Mouse (Mus musculus): ENCODE measurements around the gene Ptprm. TPM values are rescaled to one million over a fixed set of nuclear protein-coding genes. Genes with fewer than 3 reads are reported as not detected.

Ptprm gene
- polyA plus RNA-seq, 1 experiment from 2014 or later, result 10.4 TPM

DNA sequence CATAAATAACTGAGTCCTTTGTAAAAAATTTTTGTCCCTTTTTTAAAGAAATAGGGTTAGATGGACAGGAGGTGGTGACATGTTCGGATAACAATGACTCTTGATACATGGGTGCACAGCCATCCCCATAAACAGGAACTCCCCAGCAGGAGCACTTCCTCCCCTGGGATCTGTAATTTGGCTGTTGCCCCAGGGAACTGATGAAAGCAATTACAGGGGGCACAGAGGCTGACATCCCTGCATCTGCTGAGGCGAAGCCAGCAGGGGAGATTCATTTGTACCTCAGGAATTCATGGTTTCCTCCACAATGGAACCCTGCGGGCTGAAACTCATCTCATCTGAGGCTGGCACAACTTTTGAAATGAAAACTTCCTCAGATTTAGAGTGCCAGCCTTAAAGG, 140.5 kb downstream of the Ptprm start:
- WGBS, result 7% methylated on average over 3 of the region's 3 CpGs
- Histone ChIP-seq H3K9ac (ENCODE audit: low read length) (no peak overlapping the region), H3K9me3 (ENCODE audit: control insufficient read depth, low read length) (no peaks in the 10 kb centered on the region), H3K4me3 (ENCODE audit: low read depth, low read length) (no peak overlapping the region), H3K27me3 (ENCODE audit: control insufficient read depth, insufficient read depth, low read length) (no peaks in the 10 kb centered on the region), H3K4me1 (ENCODE audit: control insufficient read depth, insufficient read depth, low read length) (peaks cover 11% of the 10 kb centered on the region), H3K27ac (replicated peaks; ENCODE audit: low read depth, low read length) (no peak overlapping the region), H3K4me2 (ENCODE audit: low read depth, severe bottlenecking) (no peak overlapping the region), H3K36me3 (ENCODE audit: control insufficient read depth, insufficient read depth, low read length) (no peaks in the 10 kb centered on the region)
- ATAC-seq (ENCODE audit: insufficient number of reproducible peaks, low FRiP score, low TSS enrichment, low read depth), result no peak
- DNase-seq (ENCODE audit: low spot score), result peak; percentile 30

DNA sequence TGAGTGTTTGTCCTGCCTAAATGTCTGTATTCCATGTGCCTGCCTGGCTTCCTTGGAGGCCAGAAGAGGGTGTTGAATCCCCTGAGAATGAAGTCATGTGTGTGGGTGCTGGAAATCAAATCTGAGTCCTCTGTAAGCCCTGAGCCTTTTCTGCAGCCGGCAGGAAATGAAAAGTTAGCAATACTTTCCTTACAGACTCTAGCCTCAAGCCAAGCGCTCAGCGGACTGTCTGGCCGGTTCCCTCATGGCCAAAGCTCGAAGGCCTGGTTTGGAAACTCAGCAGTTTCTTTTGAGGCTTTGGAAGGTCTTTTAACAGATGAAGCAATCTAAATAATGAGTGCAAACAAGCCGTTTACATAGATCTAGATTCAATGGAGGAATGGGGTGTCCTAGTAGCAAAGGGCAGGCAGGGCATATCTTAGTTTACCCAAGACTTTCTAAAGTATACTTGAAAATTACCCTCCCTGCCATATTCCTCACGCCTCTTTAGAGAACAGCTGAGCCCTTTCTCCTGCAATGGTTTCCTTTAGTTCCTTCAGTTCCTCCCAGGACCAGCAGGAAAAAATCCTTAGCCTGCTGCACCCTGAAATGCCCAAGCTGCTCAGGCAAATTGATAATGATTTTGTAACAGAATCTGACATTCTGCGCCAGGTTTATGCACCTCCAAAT, 144.4 kb downstream of the Ptprm start:
- ATAC-seq (ENCODE audit: insufficient number of reproducible peaks, low FRiP score, low TSS enrichment, low read depth), result no peak
- no peak overlapping the region for H3K4me2 ChIP-seq (ENCODE audit: low read depth, severe bottlenecking)
- 51% methylated on average over 8 of the region's 8 CpGs for WGBS

DNA sequence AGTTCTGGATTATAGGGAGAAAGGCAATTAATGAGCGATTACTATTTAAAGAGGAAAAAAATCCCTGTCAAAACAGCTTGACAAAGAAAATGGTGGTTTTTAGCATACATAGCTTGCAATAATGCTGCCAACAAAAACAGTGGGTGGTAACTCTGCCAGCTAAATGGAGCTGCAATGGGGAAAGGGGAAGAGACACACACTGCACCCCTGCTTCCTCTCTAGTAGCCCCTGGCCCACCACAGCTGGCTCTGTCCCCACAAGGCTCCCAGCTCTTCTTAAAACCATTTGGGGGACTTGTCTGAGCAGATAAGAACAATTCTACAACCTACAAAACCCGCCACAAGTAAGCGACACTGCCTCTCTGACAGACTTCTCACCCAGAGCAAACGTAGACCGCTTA, 145.7 kb downstream of the Ptprm start:
- no peaks in the 10 kb centered on the region for H3K36me3 ChIP-seq (ENCODE audit: control insufficient read depth, insufficient read depth, low read length)
- H3K9me3 ChIP-seq (ENCODE audit: control insufficient read depth, low read length), result no peaks in the 10 kb centered on the region
- WGBS, result 58% methylated on average over 5 of the region's 5 CpGs

More for the DNA sequence above, 144.4 kb downstream of the Ptprm start:
- Histone ChIP-seq H3K27me3 (ENCODE audit: control insufficient read depth, insufficient read depth, low read length) (no peaks in the 10 kb centered on the region), H3K9ac (ENCODE audit: low read length) (no peak overlapping the region), H3K4me1 (ENCODE audit: control insufficient read depth, insufficient read depth, low read length) (peaks cover 11% of the 10 kb centered on the region), H3K4me3 (ENCODE audit: low read depth, low read length) (no peak overlapping the region), H3K27ac (replicated peaks; ENCODE audit: low read depth, low read length) (no peak overlapping the region; the same call in 1 of the 2 replicates), H3K36me3 (ENCODE audit: control insufficient read depth, insufficient read depth, low read length) (no peaks in the 10 kb centered on the region), H3K9me3 (ENCODE audit: control insufficient read depth, low read length) (no peaks in the 10 kb centered on the region)
- peak; percentile 26 for DNase-seq (ENCODE audit: low spot score)

DNA sequence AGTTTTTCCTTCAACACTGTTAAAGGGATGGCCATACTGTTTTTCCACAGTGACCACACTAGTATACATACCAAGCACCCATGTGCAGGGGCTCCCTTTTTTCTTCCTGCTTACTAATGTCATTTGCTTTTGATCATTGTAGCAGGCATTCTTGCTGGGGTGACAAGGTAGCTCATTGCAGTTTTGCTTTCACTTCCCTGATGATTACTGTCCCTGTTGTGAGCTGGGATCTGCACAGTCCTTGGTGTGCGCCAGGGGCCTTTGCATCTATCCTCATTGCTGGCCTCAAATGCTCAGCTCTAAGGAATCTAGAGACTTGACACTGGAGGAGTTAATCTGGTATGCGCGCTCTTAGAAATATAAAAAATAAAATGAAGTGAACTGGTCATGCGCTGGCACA, 147.3 kb downstream of the Ptprm start:
- no peak overlapping the region for H3K4me3 ChIP-seq (ENCODE audit: low read depth, low read length)
- WGBS, result 95% methylated on average over 4 of the region's 4 CpGs
- ATAC-seq (ENCODE audit: insufficient number of reproducible peaks, low FRiP score, low TSS enrichment, low read depth), result no peak
- H3K4me2 ChIP-seq (ENCODE audit: low read depth, severe bottlenecking), result no peak overlapping the region
- H3K4me1 ChIP-seq (ENCODE audit: control insufficient read depth, insufficient read depth, low read length), result peaks cover 5% of the 10 kb centered on the region; the same call in 1 of the 2 replicates
- H3K27ac ChIP-seq (replicated peaks; ENCODE audit: low read depth, low read length), result no peak overlapping the region
- no peak overlapping the region for H3K9ac ChIP-seq (ENCODE audit: low read length)
- H3K27me3 ChIP-seq (ENCODE audit: control insufficient read depth, insufficient read depth, low read length), result no peaks in the 10 kb centered on the region
- no peaks in the 10 kb centered on the region for H3K36me3 ChIP-seq (ENCODE audit: control insufficient read depth, insufficient read depth, low read length)
- no peak for DNase-seq (ENCODE audit: low spot score)
- H3K9me3 ChIP-seq (ENCODE audit: control insufficient read depth, low read length), result no peaks in the 10 kb centered on the region

More for the DNA sequence above, 145.7 kb downstream of the Ptprm start:
- no peak overlapping the region for H3K4me3 ChIP-seq (ENCODE audit: low read depth, low read length)
- H3K4me2 ChIP-seq (ENCODE audit: low read depth, severe bottlenecking), result no peak overlapping the region
- ATAC-seq (ENCODE audit: insufficient number of reproducible peaks, low FRiP score, low TSS enrichment, low read depth) (no peak), DNase-seq (ENCODE audit: low spot score) (no peak)
- no peak overlapping the region for H3K9ac ChIP-seq (ENCODE audit: low read length)
- H3K27ac ChIP-seq (replicated peaks; ENCODE audit: low read depth, low read length), result no peak overlapping the region
- H3K4me1 ChIP-seq (ENCODE audit: control insufficient read depth, insufficient read depth, low read length), result peaks cover 6% of the 10 kb centered on the region; the same call in 1 of the 2 replicates
- no peaks in the 10 kb centered on the region for H3K27me3 ChIP-seq (ENCODE audit: control insufficient read depth, insufficient read depth, low read length)

DNA sequence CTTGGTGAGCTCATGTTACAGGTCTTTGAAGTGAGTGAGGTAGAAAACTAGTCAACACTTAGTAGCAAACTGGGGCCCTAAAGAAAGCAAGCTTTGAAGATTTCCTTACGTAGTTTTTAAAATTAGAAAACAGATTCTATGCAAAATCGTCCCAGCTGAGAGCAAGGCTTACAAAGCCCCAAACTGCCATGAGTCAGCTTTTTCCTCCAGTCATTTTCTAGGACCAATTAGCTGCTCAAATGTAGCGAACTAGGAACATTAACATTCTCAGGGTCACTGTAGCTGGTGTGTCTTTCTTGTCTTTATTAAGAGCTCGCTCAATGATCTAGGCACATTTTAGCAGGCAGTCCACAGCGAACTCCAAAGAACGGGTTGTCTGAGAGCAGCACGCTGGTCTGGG, 153.1 kb downstream of the Ptprm start:
- no peaks in the 10 kb centered on the region for H3K36me3 ChIP-seq (ENCODE audit: control insufficient read depth, insufficient read depth, low read length)
- H3K4me3 ChIP-seq (ENCODE audit: low read depth, low read length), result no peak overlapping the region
- DNase-seq (ENCODE audit: low spot score), result no peak
- no peaks in the 10 kb centered on the region for H3K27me3 ChIP-seq (ENCODE audit: control insufficient read depth, insufficient read depth, low read length)
- no peaks in the 10 kb centered on the region for H3K9me3 ChIP-seq (ENCODE audit: control insufficient read depth, low read length)
- no peak overlapping the region for H3K4me2 ChIP-seq (ENCODE audit: low read depth, severe bottlenecking)
- H3K27ac ChIP-seq (replicated peaks; ENCODE audit: low read depth, low read length), result 0 out of 2 replicates have a peak overlapping the region, but pooled peaks have one; percentile 3
- WGBS, result 33% methylated on average over 7 of the region's 7 CpGs
- H3K4me1 ChIP-seq (ENCODE audit: control insufficient read depth, insufficient read depth, low read length), result no peaks in the 10 kb centered on the region
- H3K9ac ChIP-seq (ENCODE audit: low read length), result no peak overlapping the region
- ATAC-seq (ENCODE audit: insufficient number of reproducible peaks, low FRiP score, low TSS enrichment, low read depth), result no peak

DNA sequence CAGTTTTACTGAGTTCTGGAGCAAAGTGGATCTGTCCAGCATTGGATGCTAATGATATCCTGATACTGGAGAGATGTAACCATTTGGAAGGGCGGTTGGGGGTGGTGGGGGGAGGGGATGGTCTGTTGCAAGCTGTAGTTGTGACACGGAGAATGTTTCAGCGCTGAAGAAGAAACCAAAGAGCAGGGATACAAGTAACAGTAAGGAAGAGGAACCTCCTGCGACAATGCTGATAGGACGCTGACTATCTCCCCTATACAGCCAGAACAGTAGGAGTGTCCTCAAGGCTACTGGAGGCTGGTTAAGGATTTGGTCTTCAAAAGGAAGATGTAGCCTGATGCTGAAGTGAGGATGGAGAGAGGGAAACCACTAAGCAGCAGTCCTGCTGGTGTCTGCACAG, 160.5 kb downstream of the Ptprm start:
- H3K9me3 ChIP-seq (ENCODE audit: control insufficient read depth, low read length), result no peaks in the 10 kb centered on the region
- no peak for ATAC-seq (ENCODE audit: insufficient number of reproducible peaks, low FRiP score, low TSS enrichment, low read depth)
- H3K27me3 ChIP-seq (ENCODE audit: control insufficient read depth, insufficient read depth, low read length), result no peaks in the 10 kb centered on the region
- H3K9ac ChIP-seq (ENCODE audit: low read length), result no peak overlapping the region
- no peak overlapping the region for H3K4me2 ChIP-seq (ENCODE audit: low read depth, severe bottlenecking)
- 57% methylated on average over 5 of the region's 5 CpGs for WGBS
- no peak overlapping the region for H3K27ac ChIP-seq (replicated peaks; ENCODE audit: low read depth, low read length)
- no peaks in the 10 kb centered on the region for H3K36me3 ChIP-seq (ENCODE audit: control insufficient read depth, insufficient read depth, low read length)
- no peak for DNase-seq (ENCODE audit: low spot score)
- no peak overlapping the region for H3K4me3 ChIP-seq (ENCODE audit: low read depth, low read length)
- no peaks in the 10 kb centered on the region for H3K4me1 ChIP-seq (ENCODE audit: control insufficient read depth, insufficient read depth, low read length)

DNA sequence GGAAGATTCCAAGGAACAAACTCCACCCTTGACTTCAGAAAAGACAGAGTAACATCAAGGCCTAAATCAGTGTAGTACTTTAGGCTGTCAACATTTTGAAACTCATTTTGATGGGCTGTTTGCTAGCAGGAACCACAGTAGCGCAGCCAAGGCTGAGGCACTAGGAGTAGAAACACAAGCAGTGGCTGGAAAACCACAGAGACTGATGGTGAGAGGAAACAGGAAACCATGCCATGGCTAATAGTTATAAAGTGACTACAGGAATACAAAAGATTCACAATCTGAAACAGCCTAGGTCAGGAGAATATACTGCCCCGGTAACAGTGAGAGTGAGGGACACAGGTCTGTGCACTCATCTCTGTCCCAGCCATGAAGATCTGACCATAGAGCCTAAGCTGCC, 165.7 kb downstream of the Ptprm start:
- H3K9me3 ChIP-seq (ENCODE audit: control insufficient read depth, low read length), result no peaks in the 10 kb centered on the region
- no peak overlapping the region for H3K27ac ChIP-seq (replicated peaks; ENCODE audit: low read depth, low read length)
- no peaks in the 10 kb centered on the region for H3K36me3 ChIP-seq (ENCODE audit: control insufficient read depth, insufficient read depth, low read length)
- no peak overlapping the region for H3K4me3 ChIP-seq (ENCODE audit: low read depth, low read length)
- no peaks in the 10 kb centered on the region for H3K27me3 ChIP-seq (ENCODE audit: control insufficient read depth, insufficient read depth, low read length)
- H3K4me2 ChIP-seq (ENCODE audit: low read depth, severe bottlenecking), result no peak overlapping the region
- DNase-seq (ENCODE audit: low spot score) (no peak), ATAC-seq (ENCODE audit: insufficient number of reproducible peaks, low FRiP score, low TSS enrichment, low read depth) (no peak)
- no peak overlapping the region for H3K9ac ChIP-seq (ENCODE audit: low read length)
- 88% methylated on average over 2 of the region's 2 CpGs for WGBS
- H3K4me1 ChIP-seq (ENCODE audit: control insufficient read depth, insufficient read depth, low read length), result no peaks in the 10 kb centered on the region

DNA sequence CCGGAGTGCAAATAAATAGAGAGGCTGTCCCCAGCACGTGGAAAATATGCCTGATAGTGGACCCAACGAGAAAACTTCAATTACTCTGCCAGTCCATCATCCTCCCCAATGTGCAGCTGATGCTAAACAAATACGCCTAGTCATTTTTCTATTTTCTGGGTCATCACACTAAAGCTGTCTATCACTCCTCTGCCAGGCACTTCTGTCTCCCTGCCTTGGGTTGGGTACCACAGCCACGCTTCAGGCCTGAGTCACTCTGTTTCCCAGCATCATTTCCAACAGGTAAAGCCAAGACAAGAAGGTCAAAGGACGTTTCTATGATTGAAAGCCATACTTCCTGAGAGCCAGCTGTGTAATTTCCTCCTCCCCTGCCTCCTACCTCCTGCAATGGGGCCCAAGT, 167.4 kb downstream of the Ptprm start:
- WGBS, result 75% methylated on average over 6 of the region's 6 CpGs
- Histone ChIP-seq H3K27ac (replicated peaks; ENCODE audit: low read depth, low read length) (no peak overlapping the region), H3K9me3 (ENCODE audit: control insufficient read depth, low read length) (no peaks in the 10 kb centered on the region), H3K36me3 (ENCODE audit: control insufficient read depth, insufficient read depth, low read length) (no peaks in the 10 kb centered on the region), H3K4me3 (ENCODE audit: low read depth, low read length) (no peak overlapping the region), H3K27me3 (ENCODE audit: control insufficient read depth, insufficient read depth, low read length) (no peaks in the 10 kb centered on the region), H3K4me2 (ENCODE audit: low read depth, severe bottlenecking) (no peak overlapping the region), H3K9ac (ENCODE audit: low read length) (no peak overlapping the region), H3K4me1 (ENCODE audit: control insufficient read depth, insufficient read depth, low read length) (no peaks in the 10 kb centered on the region)
- DNase-seq (ENCODE audit: low spot score) (no peak), ATAC-seq (ENCODE audit: insufficient number of reproducible peaks, low FRiP score, low TSS enrichment, low read depth) (no peak)

DNA sequence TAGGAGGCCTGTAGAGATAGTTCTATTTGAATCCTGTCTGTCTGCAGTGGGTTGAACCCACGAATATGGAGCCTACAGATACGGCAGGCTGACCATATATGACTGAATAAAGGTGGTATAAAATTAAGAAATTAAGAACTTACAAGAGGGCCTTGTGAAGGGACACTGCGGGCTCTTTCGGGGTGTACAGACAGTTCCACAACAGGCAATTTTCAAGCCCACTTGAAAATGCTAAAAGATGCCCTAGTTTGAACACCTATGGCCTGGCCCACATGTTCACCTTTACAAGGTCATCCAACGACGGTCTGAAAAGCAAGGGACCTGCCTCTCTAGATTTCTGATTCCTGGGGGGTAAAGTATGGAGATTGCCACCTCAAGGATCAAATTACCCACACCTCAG, 168.3 kb downstream of the Ptprm start:
- ATAC-seq (ENCODE audit: insufficient number of reproducible peaks, low FRiP score, low TSS enrichment, low read depth) (no peak), DNase-seq (ENCODE audit: low spot score) (no peak)
- H3K4me1 ChIP-seq (ENCODE audit: control insufficient read depth, insufficient read depth, low read length), result no peaks in the 10 kb centered on the region
- no peak overlapping the region for H3K4me2 ChIP-seq (ENCODE audit: low read depth, severe bottlenecking)
- no peak overlapping the region for H3K4me3 ChIP-seq (ENCODE audit: low read depth, low read length)
- H3K36me3 ChIP-seq (ENCODE audit: control insufficient read depth, insufficient read depth, low read length), result no peaks in the 10 kb centered on the region
- WGBS, result 82% methylated on average over 6 of the region's 6 CpGs
- no peaks in the 10 kb centered on the region for H3K27me3 ChIP-seq (ENCODE audit: control insufficient read depth, insufficient read depth, low read length)
- no peak overlapping the region for H3K27ac ChIP-seq (replicated peaks; ENCODE audit: low read depth, low read length)
- no peak overlapping the region for H3K9ac ChIP-seq (ENCODE audit: low read length)
- no peaks in the 10 kb centered on the region for H3K9me3 ChIP-seq (ENCODE audit: control insufficient read depth, low read length)

Measured in limb, embryonic 11.5 days (tissue).